Comparison of ENCODE assay signal across 8 mouse cellular contexts in the genomic region with DNA sequence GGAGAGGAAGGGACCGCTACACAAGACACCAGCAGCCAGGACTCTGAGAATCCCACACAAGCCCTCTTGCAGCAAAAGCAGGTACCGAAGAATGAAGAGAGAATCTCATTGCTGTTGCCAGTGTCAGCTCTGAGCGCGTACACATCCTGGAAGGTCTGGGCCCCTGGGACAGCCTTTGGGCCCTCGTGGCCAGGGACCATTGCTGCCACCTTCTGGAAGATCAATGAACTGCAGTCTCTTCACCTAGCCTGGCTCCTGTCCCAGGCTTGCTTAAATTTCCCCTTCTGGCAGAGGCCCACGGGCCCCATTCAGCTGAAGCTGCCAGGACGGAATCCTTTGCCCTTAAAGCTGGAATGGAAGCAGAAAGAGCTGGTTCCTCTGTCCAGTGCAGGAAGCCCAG. TPM values are rescaled to one million over a fixed set of nuclear protein-coding genes. Genes with fewer than 3 reads are reported as not detected.
A peak's percentile ranks its signal among the peaks of the same experiment; 100 is the strongest.
DNase-seq lines count a peak whose midpoint lies in the region; ATAC-seq lines count a peak whose summit lies in the region.

No protein-coding gene starts in this region.

- H3K9ac ChIP-seq in forebrain, embryonic 15.5 days (replicated peaks), result no peak overlapping the region
- H3K9ac ChIP-seq in hindbrain, embryonic 15.5 days, result no peak overlapping the region
- H3K9ac ChIP-seq in limb, embryonic 11.5 days (ENCODE audit: low read length), result no peak overlapping the region
- no peak overlapping the region for H3K9ac ChIP-seq in midbrain, embryonic 14.5 days (replicated peaks; ENCODE audit: low read length)

- H3K4me3 ChIP-seq in forebrain, embryonic 15.5 days, result no peak overlapping the region
- H3K4me3 ChIP-seq in hindbrain, embryonic 15.5 days, result no peak overlapping the region
- H3K4me3 ChIP-seq in limb, embryonic 11.5 days (ENCODE audit: low read depth, low read length), result no peak overlapping the region
- no peak overlapping the region for H3K4me3 ChIP-seq in midbrain, embryonic 14.5 days (replicated peaks; ENCODE audit: low read depth, low read length)

- peaks cover 39% of the 10 kb centered on the region for H3K36me3 ChIP-seq in forebrain, embryonic 15.5 days
- peaks cover 41% of the 10 kb centered on the region for H3K36me3 ChIP-seq in hindbrain, embryonic 15.5 days
- H3K36me3 ChIP-seq in limb, embryonic 11.5 days (ENCODE audit: control insufficient read depth, insufficient read depth, low read length), result peaks cover 23% of the 10 kb centered on the region
- H3K36me3 ChIP-seq in midbrain, embryonic 14.5 days (ENCODE audit: control insufficient read depth, insufficient read depth, low read length), result peaks cover 45% of the 10 kb centered on the region

- H3K27ac ChIP-seq in forebrain, embryonic 15.5 days (replicated peaks), result no peak overlapping the region
- no peak overlapping the region for H3K27ac ChIP-seq in hindbrain, embryonic 15.5 days (replicated peaks)
- peak overlapping the region; percentile 14; the same call in 1 of the 2 replicates for H3K27ac ChIP-seq in limb, embryonic 11.5 days (replicated peaks; ENCODE audit: low read depth, low read length)
- H3K27ac ChIP-seq in midbrain, embryonic 14.5 days (replicated peaks; ENCODE audit: low read depth, low read length), result no peak overlapping the region

- no peak overlapping the region for H3K4me2 ChIP-seq in forebrain, embryonic 15.5 days (replicated peaks)
- H3K4me2 ChIP-seq in hindbrain, embryonic 15.5 days, result no peak overlapping the region
- no peak overlapping the region for H3K4me2 ChIP-seq in limb, embryonic 11.5 days (ENCODE audit: low read depth, severe bottlenecking)
- H3K4me2 ChIP-seq in midbrain, embryonic 14.5 days (ENCODE audit: low read length), result no peak overlapping the region

- H3K9me3 ChIP-seq in forebrain, embryonic 15.5 days, result no peaks in the 10 kb centered on the region
- no peaks in the 10 kb centered on the region for H3K9me3 ChIP-seq in hindbrain, embryonic 15.5 days
- H3K9me3 ChIP-seq in limb, embryonic 11.5 days (ENCODE audit: control insufficient read depth, low read length), result no peaks in the 10 kb centered on the region
- H3K9me3 ChIP-seq in midbrain, embryonic 14.5 days (ENCODE audit: control insufficient read depth, low read length), result no peaks in the 10 kb centered on the region

- peak; percentile 25 for DNase-seq in right cerebral cortex, adult 18-20 months
- no peak for DNase-seq in right cerebral cortex, postnatal 36 days (ENCODE audit: low spot score in 2 of 2)
- peak; percentile 63 for DNase-seq in c-Kit-positive CD71-positive TER-119-positive erythroid progenitor cells, embryonic 14.5 days (ENCODE audit: low spot score)
- peak; percentile 87 for DNase-seq in limb, embryonic 11.5 days (ENCODE audit: low spot score)
- peak; percentile 83 for DNase-seq in midbrain, embryonic 14.5 days
- DNase-seq in testis, postnatal 10 days (ENCODE audit: low spot score), result peak; percentile 82

- ATAC-seq in forebrain, embryonic 15.5 days (replicated peaks), result peak; percentile 59; the same call in 1 of the 2 replicates
- peak; percentile 51; the same call in 1 of the 2 replicates for ATAC-seq in hindbrain, embryonic 15.5 days (ENCODE audit: low FRiP score, low read depth)
- ATAC-seq in limb, embryonic 11.5 days (ENCODE audit: insufficient number of reproducible peaks, low FRiP score, low TSS enrichment, low read depth), result no peak; the same call in 1 of the 2 replicates
- peak; percentile 55; the same call in 1 of the 2 replicates for ATAC-seq in midbrain, embryonic 14.5 days (ENCODE audit: low FRiP score, low TSS enrichment)

- WGBS in forebrain, embryonic 15.5 days, result 25% methylated on average over 7 of the region's 7 CpGs
- 27% methylated on average over 7 of the region's 7 CpGs for WGBS in hindbrain, embryonic 15.5 days
- 31% methylated on average over 7 of the region's 7 CpGs for WGBS in limb, embryonic 11.5 days
- WGBS in midbrain, embryonic 14.5 days, result 25% methylated on average over 7 of the region's 7 CpGs

- H3K27me3 ChIP-seq in forebrain, embryonic 15.5 days, result no peaks in the 10 kb centered on the region
- no peaks in the 10 kb centered on the region for H3K27me3 ChIP-seq in hindbrain, embryonic 15.5 days
- H3K27me3 ChIP-seq in limb, embryonic 11.5 days (ENCODE audit: control insufficient read depth, insufficient read depth, low read length), result no peaks in the 10 kb centered on the region
- H3K27me3 ChIP-seq in midbrain, embryonic 14.5 days (ENCODE audit: control insufficient read depth, insufficient read depth, low read length), result no peaks in the 10 kb centered on the region

- peaks cover 21% of the 10 kb centered on the region for H3K4me1 ChIP-seq in forebrain, embryonic 15.5 days
- peaks cover 18% of the 10 kb centered on the region for H3K4me1 ChIP-seq in hindbrain, embryonic 15.5 days (replicated peaks)
- H3K4me1 ChIP-seq in limb, embryonic 11.5 days (ENCODE audit: control insufficient read depth, insufficient read depth, low read length), result peaks cover 10% of the 10 kb centered on the region
- H3K4me1 ChIP-seq in midbrain, embryonic 14.5 days (ENCODE audit: control insufficient read depth, insufficient read depth, low read length), result 0 out of 2 replicates have a peak, but pooled peaks cover 5% of the 10 kb centered on the region

RNA-seq across cellular contexts. Expression of a gene that starts 10.0 kb away (rescaled TPM):
- 10.5 and 10.7 TPM in 2 replicates for polyA plus RNA-seq in forebrain, embryonic 15.5 days (2015; fragmentation: Nextera tagmentation; extraction: Ambion mirVana)
- 11.2 and 11.8 TPM in 2 replicates for polyA plus RNA-seq in hindbrain, embryonic 15.5 days (2015; fragmentation: Nextera tagmentation; extraction: Ambion mirVana)
- 21.6 and 24.7 TPM in 2 replicates for polyA plus RNA-seq in limb, embryonic 11.5 days (2014; fragmentation: Nextera tagmentation; extraction: Ambion mirVana)
- 6.5 and 11.2 TPM in 2 replicates for polyA plus RNA-seq in midbrain, embryonic 14.5 days (2014; fragmentation: Nextera tagmentation; extraction: Ambion mirVana)

RNA-seq across cellular contexts. Expression of a gene that starts 20.4 kb away (rescaled TPM):
- polyA plus RNA-seq in forebrain, embryonic 15.5 days (2015; fragmentation: Nextera tagmentation; extraction: Ambion mirVana), result 0.29 and 0.32 TPM in 2 replicates
- polyA plus RNA-seq in hindbrain, embryonic 15.5 days (2015; fragmentation: Nextera tagmentation; extraction: Ambion mirVana), result 0.51 and 0.52 TPM in 2 replicates
- 0.11 and 0.27 TPM in 2 replicates for polyA plus RNA-seq in limb, embryonic 11.5 days (2014; fragmentation: Nextera tagmentation; extraction: Ambion mirVana)
- 0.19 and 0.20 TPM in 2 replicates for polyA plus RNA-seq in midbrain, embryonic 14.5 days (2014; fragmentation: Nextera tagmentation; extraction: Ambion mirVana)

RNA-seq across cellular contexts. Expression of a gene that starts 21.0 kb away (rescaled TPM):
- polyA plus RNA-seq in forebrain, embryonic 15.5 days (2015; fragmentation: Nextera tagmentation; extraction: Ambion mirVana), result 10.1 and 10.4 TPM in 2 replicates
- polyA plus RNA-seq in hindbrain, embryonic 15.5 days (2015; fragmentation: Nextera tagmentation; extraction: Ambion mirVana), result 10.7 and 10.9 TPM in 2 replicates
- 17.4 and 18.4 TPM in 2 replicates for polyA plus RNA-seq in limb, embryonic 11.5 days (2014; fragmentation: Nextera tagmentation; extraction: Ambion mirVana)
- 6.5 and 7.1 TPM in 2 replicates for polyA plus RNA-seq in midbrain, embryonic 14.5 days (2014; fragmentation: Nextera tagmentation; extraction: Ambion mirVana)

RNA-seq across cellular contexts. Expression of a gene that starts 36.3 kb away (rescaled TPM):
- polyA plus RNA-seq in forebrain, embryonic 15.5 days (2015; fragmentation: Nextera tagmentation; extraction: Ambion mirVana), result 106 and 112 TPM in 2 replicates
- polyA plus RNA-seq in hindbrain, embryonic 15.5 days (2015; fragmentation: Nextera tagmentation; extraction: Ambion mirVana), result 148 and 159 TPM in 2 replicates
- 67.2 and 70.2 TPM in 2 replicates for polyA plus RNA-seq in limb, embryonic 11.5 days (2014; fragmentation: Nextera tagmentation; extraction: Ambion mirVana)
- polyA plus RNA-seq in midbrain, embryonic 14.5 days (2014; fragmentation: Nextera tagmentation; extraction: Ambion mirVana), result 125 and 142 TPM in 2 replicates

RNA-seq across cellular contexts. Expression of a gene that starts 40.8 kb away (rescaled TPM):
- polyA plus RNA-seq in forebrain, embryonic 15.5 days (2015; fragmentation: Nextera tagmentation; extraction: Ambion mirVana), result 10.9 and 13.6 TPM in 2 replicates
- polyA plus RNA-seq in hindbrain, embryonic 15.5 days (2015; fragmentation: Nextera tagmentation; extraction: Ambion mirVana), result 10.3 and 10.9 TPM in 2 replicates
- 105 and 106 TPM in 2 replicates for polyA plus RNA-seq in limb, embryonic 11.5 days (2014; fragmentation: Nextera tagmentation; extraction: Ambion mirVana)
- 6.2 and 8.7 TPM in 2 replicates for polyA plus RNA-seq in midbrain, embryonic 14.5 days (2014; fragmentation: Nextera tagmentation; extraction: Ambion mirVana)

Comparison
In these comparisons a context has a peak if more than half of its experiments do, and no peak if none do; other contexts are left out.
1. DNase-seq: peak in right cerebral cortex, adult 18-20 months (single experiment), c-Kit-positive CD71-positive TER-119-positive erythroid progenitor cells, embryonic 14.5 days (single experiment), limb, embryonic 11.5 days (single experiment), midbrain, embryonic 14.5 days (single experiment) and testis, postnatal 10 days (single experiment); none in right cerebral cortex, postnatal 36 days (0 of 2).